Mouse (Mus musculus): ENCODE results near the gene Coa6. TPM values are rescaled to one million over a fixed set of nuclear protein-coding genes. Genes with fewer than 3 reads are reported as not detected.

Coa6 gene
- total RNA-seq, 2 experiments from 2014 or later: 5.1 to 14.7 TPM

DNA sequence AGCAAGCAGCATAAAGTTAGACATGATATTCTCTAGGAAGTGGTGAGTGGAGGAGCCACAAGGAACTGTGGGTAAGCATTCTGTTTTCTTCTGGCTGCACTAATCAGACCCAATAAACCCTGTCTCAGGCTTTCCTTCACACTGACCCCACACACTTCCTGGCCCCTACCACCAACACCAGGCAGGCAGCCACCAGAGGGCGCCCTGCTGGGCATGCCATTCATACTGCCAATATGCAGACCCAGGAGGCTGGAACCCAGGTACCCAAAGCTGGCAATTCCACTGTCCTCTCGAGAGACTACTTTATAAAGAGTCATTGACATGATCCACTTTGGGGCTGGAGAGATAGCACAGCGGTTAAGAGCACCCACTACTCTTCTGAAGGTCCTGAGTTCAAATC, 38.0 kb downstream of the Coa6 start:
- no peak for ATAC-seq (replicated peaks; ENCODE audit: low FRiP score, poor library complexity, severe bottlenecking)

DNA sequence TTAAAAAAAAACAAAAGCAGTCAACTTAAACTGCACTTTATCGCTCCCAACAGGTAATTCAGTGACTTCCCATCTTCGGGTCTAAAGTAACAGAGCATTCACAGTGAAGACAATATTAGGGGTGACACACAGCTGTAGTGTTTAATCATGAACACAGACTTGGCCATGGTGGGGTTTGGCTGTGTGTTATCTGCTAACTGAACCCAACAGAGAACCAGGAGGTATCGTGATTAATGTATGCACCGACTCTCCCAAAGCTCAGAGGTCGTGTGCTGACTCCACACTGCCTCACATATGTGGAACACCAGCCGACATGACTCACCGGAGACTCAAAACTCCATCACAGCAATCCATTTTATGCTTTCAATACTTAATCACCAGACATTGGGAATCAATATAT, 39.4 kb downstream of the Coa6 start:
- no peak for ATAC-seq (replicated peaks; ENCODE audit: low FRiP score, poor library complexity, severe bottlenecking)

DNA sequence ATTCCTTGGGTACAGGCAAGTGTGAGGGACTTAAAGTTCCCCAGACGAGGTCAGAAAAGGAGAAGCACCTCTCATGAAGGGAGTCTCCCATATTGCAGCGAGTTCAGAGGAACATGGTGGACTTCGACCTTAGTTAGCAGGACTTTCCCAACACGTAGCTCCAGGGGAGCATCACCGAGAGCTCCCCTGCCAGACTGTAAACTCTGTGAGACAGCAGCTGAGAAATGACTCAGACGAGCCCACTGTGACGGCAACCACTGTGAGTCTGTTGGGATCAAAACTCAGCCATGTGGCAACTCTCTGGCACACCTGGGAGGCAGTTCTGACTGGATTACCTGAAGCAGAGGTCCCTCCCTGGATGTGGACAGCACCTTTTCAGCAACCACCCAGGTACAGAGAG, 41.8 kb downstream of the Coa6 start:
- ATAC-seq (replicated peaks; ENCODE audit: low FRiP score, poor library complexity, severe bottlenecking): no peak

DNA sequence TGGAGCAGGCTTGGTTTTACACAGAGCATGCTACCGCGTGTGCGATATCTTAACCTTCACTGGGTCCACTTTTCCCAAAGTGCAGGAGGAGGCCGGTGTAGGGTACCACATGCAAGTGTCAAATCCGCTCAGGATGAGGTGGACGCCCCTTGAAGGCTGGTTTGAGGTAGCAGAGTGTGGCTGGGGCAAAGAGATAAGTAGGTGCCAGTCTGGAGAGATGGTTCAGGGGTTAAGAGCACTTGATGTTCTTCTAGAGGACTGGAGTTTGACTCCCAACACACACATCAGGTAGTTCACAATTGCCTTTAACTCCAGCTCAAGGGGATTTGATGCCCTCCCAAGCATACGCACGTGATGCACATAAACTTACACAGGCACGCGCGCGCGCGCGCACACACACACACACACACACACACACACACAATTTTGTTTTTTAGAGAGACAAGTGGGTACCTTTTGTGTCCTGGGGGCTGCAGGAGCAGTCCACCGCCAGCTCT, 51.5 kb downstream of the Coa6 start:
- 0 out of 2 replicates have a peak, but pooled peaks have one; percentile 31 for ATAC-seq (replicated peaks; ENCODE audit: low FRiP score, poor library complexity, severe bottlenecking)

- no peak for ATAC-seq (replicated peaks; ENCODE audit: low FRiP score, poor library complexity, severe bottlenecking)
These were observed 52.2 kb downstream of the Coa6 start, which contains the start of gene Tarbp1 for GRCm38 (mm10) chr8:126474299-126475187. TSS of gene Tarbp1 (minus strand) at chr8:126475065.

Other genes starting within 250 kb of the Coa6 start
- gene Slc35f3, start 124.0 kb upstream of the Coa6 start, total RNA-seq (2015; ENCODE audit: low replicate concordance): not detected in 2 replicates
- gene Slc35f3, start 124.0 kb upstream of the Coa6 start, total RNA-seq (2017; ENCODE audit: low replicate concordance): not detected in 2 replicates
- 5.4 and 6.3 TPM in 2 replicates for gene Tarbp1, start 52.5 kb downstream of the Coa6 start, total RNA-seq (2015; ENCODE audit: low replicate concordance)
- 0.45 and 2.2 TPM in 2 replicates for gene Tarbp1, start 52.5 kb downstream of the Coa6 start, total RNA-seq (2017; ENCODE audit: low replicate concordance)
- gene Irf2bp2, start 171.5 kb downstream of the Coa6 start, total RNA-seq (2015; ENCODE audit: low replicate concordance): 19.8 and 24.7 TPM in 2 replicates
- 8.8 and 18.0 TPM in 2 replicates for gene Irf2bp2, start 171.5 kb downstream of the Coa6 start, total RNA-seq (2017; ENCODE audit: low replicate concordance)